Mouse (Mus musculus) brain, embryonic 14.5 days (tissue): ENCODE data around the gene Naxd. TPM values are rescaled to one million over a fixed set of nuclear protein-coding genes. Genes with fewer than 3 reads are reported as not detected.
"Not testable (repeated sequence)": the region's sequence is repeated elsewhere in the genome, so short reads cannot be mapped to it uniquely, and the experiment has no call there.

Experiments
- DNase-seq: peaks from one replicate; pipeline ENCODE4 v3.0.0-alpha.2; 2011; ENCODE audit warnings: low read depth
- CTCF ChIP-seq: fragments of 200-500 bp; IDR thresholded peaks from 2 replicates; pipeline ENCODE4 v1.5.1; 2012; ENCODE audit warnings: inconsistent platforms, mild to moderate bottlenecking, moderate library complexity, borderline replicate concordance; ENCODE audit not compliant: insufficient read depth, insufficient read length; ENCODE audit errors: extremely low read depth
- POLR2A ChIP-seq: fragments of 200-500 bp; IDR thresholded peaks from 2 replicates; pipeline ENCODE4 v1.6.1; 2012; ENCODE audit warnings: mild to moderate bottlenecking, inconsistent platforms, borderline replicate concordance; ENCODE audit not compliant: poor library complexity, insufficient read depth, insufficient read length, severe bottlenecking; ENCODE audit errors: extremely low read depth
- polyA plus RNA-seq: library from polyadenylated mRNA; depleted of rRNA; stranded (reverse); fragments of >200 nt; gene quantifications from 2 replicates; pipeline ENCODE4 v1.2.3, GENCODE M21; 2012

Gene Naxd
- polyA plus RNA-seq, 1 experiment: 126 TPM

- DNase-seq: peak; percentile 6
- TF ChIP-seq CTCF (no peak), POLR2A (no peak)
These were observed 21.4 kb downstream of the Naxd start for GRCm38 (mm10) chr8:11518676-11519075.

DNA sequence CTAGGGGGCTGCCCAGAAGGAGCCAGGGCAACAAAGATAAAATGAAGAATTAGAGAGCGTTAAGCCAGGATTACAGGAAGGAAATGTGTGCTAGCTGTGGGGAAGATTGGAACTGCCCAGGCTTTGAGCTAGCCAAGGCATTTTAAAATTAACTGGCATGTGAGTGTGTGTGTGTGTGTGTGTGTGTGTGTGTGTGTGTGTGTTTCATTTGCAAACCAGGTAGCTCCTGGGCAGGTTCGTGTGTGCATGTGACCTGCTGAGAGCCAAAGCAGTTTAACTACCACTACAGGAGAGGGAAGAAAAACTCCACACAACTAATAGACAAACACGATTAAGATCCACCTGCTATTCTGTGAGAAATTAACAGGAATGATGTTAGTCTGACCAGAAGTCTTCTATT, 26.0 kb downstream of the Naxd start:
- DNase-seq: no peak
- TF ChIP-seq CTCF: no peak
- no peak for TF ChIP-seq POLR2A

DNA sequence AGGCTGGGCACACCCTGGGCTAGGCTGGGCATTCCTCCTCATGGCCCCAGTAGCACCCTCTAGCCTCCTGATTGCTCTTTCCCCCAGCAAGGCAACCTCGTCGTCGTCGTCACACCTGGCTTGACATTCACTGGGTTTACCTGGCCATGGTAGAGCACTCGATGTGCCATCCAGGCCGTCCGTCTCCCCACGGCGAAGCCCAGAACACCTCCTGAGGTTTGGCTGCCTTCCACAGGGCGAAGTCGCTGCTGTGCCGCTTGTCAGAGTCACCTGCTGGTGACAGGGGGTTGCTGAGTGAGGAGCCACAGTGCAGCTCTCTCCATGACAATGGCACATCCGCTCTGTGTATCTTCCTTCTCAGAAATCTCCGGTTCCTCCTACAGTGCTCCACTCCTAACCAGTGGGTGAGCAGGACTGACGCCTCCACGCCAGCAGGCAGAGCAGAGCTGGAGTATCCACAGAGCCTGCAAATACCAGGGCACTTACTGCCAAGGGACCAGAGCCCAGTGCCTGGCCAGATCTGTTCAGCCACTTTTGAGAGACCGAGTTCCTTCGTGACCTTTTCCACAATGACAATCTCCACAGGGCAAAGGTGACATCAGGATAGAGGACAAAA, 33.0 kb downstream of the Naxd start:
- no peak for DNase-seq
- TF ChIP-seq POLR2A (no peak), CTCF (no peak)

DNA sequence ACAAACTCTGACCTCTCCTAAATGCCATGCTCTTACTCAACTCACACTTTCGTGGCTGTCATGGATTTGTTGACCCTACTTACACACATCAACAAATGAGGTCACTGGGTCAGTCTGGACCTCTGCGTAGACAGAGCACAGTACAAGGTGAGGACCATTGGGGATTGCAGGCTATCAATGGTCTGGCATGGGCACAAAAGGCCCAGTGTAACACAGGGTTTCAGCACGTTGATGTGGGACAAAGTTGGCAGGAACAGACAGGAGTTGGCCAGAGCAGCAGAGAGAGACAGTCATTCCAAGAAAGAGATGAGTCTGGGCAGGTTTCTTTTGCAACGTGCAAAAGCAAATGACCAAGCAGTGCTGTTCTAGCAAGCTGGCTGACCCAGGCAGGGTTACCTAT, 33.5 kb downstream of the Naxd start:
- no peak for TF ChIP-seq POLR2A
- no peak for TF ChIP-seq CTCF
- DNase-seq: no peak

- peak; percentile 24 for DNase-seq
- TF ChIP-seq POLR2A (no peak), CTCF (no peak)
These were observed 37.2 kb downstream of the Naxd start for GRCm38 (mm10) chr8:11534494-11534893.

DNA sequence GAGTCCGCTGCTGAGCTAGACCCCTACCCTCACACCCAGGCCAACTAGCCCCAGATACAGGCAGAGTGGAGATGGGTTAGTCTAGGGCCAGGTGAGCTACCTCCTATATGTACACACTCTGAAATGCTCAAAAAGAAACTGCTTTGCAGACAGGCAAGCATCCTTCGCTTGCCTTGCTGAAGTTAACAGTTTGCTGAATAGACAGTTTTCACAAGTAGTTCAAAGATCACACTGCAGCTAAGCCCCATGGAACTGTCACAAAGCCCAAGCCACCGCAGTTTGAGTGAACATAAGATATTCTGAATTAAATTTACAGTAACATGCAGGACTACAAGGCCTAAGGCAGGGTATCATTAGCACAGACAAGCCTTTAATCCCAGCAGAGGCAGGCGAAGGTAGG, 41.7 kb downstream of the Naxd start:
- TF ChIP-seq CTCF (no peak), POLR2A (no peak)
- no peak for DNase-seq

DNA sequence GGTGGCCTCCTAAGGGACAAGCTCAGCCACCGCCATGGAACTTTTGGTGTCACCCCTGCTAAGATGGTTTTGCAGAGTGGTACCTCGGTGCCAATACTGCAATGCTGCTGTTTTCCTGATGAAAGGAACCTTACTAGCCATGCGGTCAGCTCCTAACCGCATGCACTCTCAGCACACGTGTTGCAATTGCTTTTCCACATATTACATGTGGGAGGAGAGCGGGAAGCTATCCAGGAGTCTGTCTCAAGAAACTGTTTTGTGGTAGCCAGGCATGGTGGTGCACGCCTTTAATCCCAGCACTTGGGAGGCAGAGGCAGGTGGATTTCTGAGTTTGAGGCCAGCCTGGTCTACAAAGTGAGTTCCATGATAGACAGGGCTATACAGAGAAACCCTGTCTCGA, 42.9 kb downstream of the Naxd start:
- DNase-seq: no peak
- TF ChIP-seq POLR2A (no peak), CTCF (no peak)

DNA sequence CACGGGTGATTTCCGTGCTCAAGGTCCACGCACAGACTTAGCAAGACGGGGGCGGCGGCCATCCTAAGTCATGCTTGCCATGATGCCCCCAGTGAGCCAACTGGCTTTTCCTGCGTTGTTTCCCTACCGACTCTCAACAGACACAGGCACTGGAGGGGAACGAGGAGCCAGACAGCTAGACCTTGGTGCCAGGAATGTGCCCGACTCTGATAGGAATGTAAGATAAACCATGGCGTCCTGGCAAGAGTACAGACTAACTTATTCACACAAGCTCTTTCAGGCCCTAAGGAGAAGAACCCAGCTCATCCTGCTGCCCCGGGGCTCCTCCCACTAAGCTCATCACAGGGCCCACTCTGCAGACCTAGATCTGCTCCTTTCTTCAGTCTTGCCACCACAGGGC, 44.7 kb downstream of the Naxd start:
- DNase-seq: no peak
- TF ChIP-seq POLR2A: no peak
- no peak for TF ChIP-seq CTCF

DNA sequence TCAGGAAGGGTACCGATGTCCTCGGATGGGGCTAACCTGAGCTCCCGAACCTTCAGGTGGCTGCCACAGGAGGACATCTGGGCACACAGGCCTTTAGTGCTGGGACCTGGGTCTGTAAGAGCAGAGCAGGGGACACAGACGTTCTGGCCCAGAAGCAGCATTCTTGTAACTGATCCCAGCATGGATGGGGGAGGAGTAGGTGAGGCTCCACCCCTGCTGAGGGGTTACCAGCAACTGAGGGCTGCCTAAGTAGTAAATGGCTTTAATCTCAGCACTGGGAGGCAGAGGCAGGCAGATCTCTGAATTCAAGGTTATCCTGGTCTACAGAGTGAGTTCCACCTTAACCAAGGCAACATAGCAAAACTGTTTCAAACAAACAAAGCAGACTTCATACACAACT, 45.6 kb downstream of the Naxd start:
- no peak for TF ChIP-seq CTCF
- no peak for DNase-seq

- TF ChIP-seq POLR2A (no peak), CTCF (peak; percentile 65)
These were observed 47.1 kb downstream of the Naxd start for GRCm38 (mm10) chr8:11544386-11544785.

DNA sequence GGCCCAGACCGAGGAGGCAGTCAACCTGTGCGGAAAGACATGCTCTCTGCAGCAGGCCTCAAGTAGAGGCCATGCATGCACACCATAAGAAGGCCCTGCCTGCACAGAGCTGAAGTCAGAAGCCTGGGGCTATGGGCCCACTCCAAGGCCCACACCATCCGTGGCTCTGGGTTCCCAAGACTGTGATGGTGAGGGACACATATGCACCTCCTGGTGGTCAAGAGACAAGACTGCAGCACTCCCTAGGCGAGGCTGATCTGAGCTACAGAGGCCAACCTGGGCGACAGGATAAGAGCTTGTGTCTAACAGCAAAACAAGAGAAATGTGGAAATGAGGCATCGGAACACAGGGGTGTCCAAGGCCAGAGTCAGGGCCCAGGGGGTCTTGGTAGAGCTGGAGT, 49.8 kb downstream of the Naxd start:
- TF ChIP-seq POLR2A: no peak
- peak; percentile 43; the same call in 1 of the 2 replicates for TF ChIP-seq CTCF

More at GRCm38 (mm10) chr8:11544386-11544785, 47.1 kb downstream of the Naxd start:
- peak; percentile 47 for DNase-seq

GRCm38 (mm10) chr8:11549706-11550105, 52.4 kb downstream of the Naxd start:
- TF ChIP-seq POLR2A (no peak), CTCF (peak; percentile 53; the same call in 1 of the 2 replicates)

More for the DNA sequence above, 49.8 kb downstream of the Naxd start:
- DNase-seq: no peak

GRCm38 (mm10) chr8:11550281-11550948, 53.1 kb downstream of the Naxd start, which contains the start of gene Cars2:
TSS of gene Cars2 (minus strand) at chr8:11550783.
- TF ChIP-seq CTCF (no peak), POLR2A (peak; percentile 67)
- peak; percentile 93 for DNase-seq

More at GRCm38 (mm10) chr8:11549706-11550105, 52.4 kb downstream of the Naxd start:
- DNase-seq: peak; percentile 46

GRCm38 (mm10) chr8:11551497-11551896, 54.2 kb downstream of the Naxd start:
- DNase-seq: not testable (repeated sequence)
